Mouse (Mus musculus) left cerebral cortex, adult 2 months (tissue): ENCODE results near the gene Rpl41. TPM values are rescaled to one million over a fixed set of nuclear protein-coding genes. Genes with fewer than 3 reads are reported as not detected.
"Not testable (repeated sequence)": the region's sequence is repeated elsewhere in the genome, so short reads cannot be mapped to it uniquely, and the experiment has no call there.

Source experiments
- DNase-seq, 2 experiments: peaks; one replicate each; pipeline ENCODE4 v3.0.0; 2021 to 2022; ENCODE audit warnings: low spot score in 2 of 2, mixed read lengths in 1 of 2; ENCODE audit errors: extremely low spot score in 1 of 2
- H3K27ac ChIP-seq: fragments of 200-600 bp; 2 replicates; pipeline ENCODE4 v1.8.1; 2022
- H3K4me3 ChIP-seq: fragments of 200-600 bp; 2 replicates; pipeline ENCODE4 v1.8.1; 2022
- CTCF ChIP-seq: fragments of 200-600 bp; IDR thresholded peaks from 2 replicates; pipeline ENCODE4 v1.8.1; 2022; ENCODE audit warnings: antibody characterized with exemption, mild to moderate bottlenecking, moderate library complexity
- intact Hi-C: fragments of 180-260 bp; cut with DNase I; formaldehyde crosslinking; loops from one replicate; pipeline ENCODE4 v1.15.1; 2025
- total RNA-seq, 2 experiments: library from RNA; stranded (reverse); gene quantifications; 2 replicates each; pipeline ENCODE4 v1.2.3; 2021

The Rpl41 gene
- total RNA-seq, 2 experiments from 2014 or later, result 1,506 to 1,537 TPM

DNA sequence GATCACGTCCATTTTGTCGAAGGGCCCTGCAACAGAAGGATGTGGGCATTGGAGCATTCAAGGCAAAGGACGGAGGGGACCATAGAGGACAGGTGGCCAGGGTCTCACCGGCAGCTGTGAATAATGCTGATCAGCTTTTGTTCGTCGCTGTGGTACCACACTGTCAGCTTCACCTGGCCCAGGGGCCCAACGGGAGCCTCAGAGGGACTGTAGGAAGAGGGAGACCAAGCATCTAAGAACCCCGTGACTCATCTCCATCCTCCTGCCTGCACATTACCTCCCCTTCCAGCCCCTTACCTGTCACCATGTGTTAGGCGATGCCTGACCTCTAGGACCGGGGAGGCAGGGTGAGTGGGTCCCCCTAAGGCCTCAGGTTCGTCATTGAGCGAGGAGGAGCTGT lies 37.3 kb downstream of the Rpl41 start:
- Histone ChIP-seq H3K4me3 (no peak overlapping the region), H3K27ac (no peak overlapping the region)
- no peak for DNase-seq
- TF ChIP-seq CTCF, result no peak
- intact Hi-C loops, result no loop called here

- Histone ChIP-seq H3K4me3 (no peak overlapping the region), H3K27ac (no peak overlapping the region)
- no peak for DNase-seq
- no peak for TF ChIP-seq CTCF
- intact Hi-C loops, result no loop called here
Measured at GRCm38 (mm10) chr10:128511189-128511588, 37.9 kb downstream of the Rpl41 start.

DNA sequence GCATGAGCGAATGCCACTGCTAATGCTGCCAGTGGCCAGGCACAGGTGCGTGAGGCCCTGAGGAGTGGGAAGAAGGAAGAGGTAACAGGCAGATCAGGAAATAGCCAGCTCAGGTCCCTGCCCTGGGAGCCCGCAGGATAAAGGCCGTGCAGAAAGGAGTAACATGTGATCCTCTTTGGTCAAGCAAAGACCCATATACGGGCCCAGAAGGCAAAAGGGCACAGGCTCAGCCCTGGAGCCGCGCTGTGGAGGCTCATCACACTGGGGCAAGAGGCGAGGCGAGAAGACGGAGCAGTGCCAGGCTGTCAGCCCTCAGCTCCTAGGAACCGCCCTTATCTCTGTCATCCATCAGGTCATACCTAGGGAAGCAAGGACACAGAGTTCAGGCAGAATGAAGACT lies 38.8 kb downstream of the Rpl41 start:
- intact Hi-C loops, result no loop called here
- Histone ChIP-seq H3K4me3 (no peak overlapping the region), H3K27ac (no peak overlapping the region)
- no peak for TF ChIP-seq CTCF
- no peak for DNase-seq

- intact Hi-C loops, result no loop called here
- Histone ChIP-seq H3K4me3 (no peak overlapping the region), H3K27ac (no peak overlapping the region)
- no peak for DNase-seq
- no peak for TF ChIP-seq CTCF
Measured at GRCm38 (mm10) chr10:128509831-128510230, 39.3 kb downstream of the Rpl41 start.

- intact Hi-C loops, result no loop called here
- no peak for TF ChIP-seq CTCF
- Histone ChIP-seq H3K4me3 (no peak overlapping the region), H3K27ac (no peak overlapping the region)
- DNase-seq, result no peak
Measured at GRCm38 (mm10) chr10:128509203-128509602, 39.9 kb downstream of the Rpl41 start.

DNA sequence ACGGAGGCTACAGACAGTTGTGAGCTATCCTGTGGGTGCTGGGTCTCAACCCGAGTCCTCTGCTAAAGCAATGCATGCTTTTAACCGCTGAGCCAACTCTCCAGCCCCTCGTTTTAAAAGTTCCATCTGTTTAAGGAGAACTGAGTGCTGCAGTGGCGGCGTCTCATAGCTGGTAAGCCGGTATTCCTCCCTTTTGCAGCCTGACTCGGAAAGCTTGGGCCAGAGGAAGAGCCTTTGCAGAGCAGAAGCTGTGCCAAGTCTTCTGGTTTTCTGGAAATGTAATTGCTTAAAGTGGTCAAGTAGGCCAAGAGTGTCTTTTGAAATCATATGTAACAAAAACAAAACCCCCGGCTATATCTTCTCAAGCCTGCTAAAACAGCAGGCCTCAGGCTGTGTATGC lies 40.8 kb downstream of the Rpl41 start:
- TF ChIP-seq CTCF, result no peak
- intact Hi-C loops, result no loop called here
- no peak for DNase-seq

DNA sequence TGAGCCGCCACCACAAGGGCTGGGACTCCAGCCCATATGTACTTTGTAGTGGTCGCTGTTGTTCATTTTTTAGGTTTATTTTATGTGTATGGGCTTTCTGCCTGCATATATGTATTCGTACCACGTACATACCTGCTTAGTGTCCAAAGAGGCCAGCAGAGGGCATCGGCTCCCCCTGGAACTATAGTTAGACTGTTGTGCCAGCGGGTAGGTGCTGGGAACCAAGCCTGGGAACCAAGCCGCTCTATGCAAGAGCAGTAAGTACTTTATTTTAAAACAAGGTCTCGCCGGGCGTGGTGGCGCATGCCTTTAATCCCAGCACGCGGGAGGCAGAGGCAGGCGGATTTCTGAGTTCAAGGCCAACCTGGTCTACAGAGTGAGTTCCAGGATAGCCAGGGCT lies 43.1 kb downstream of the Rpl41 start:
- H3K27ac ChIP-seq, result no peak overlapping the region
- H3K4me3 ChIP-seq, result no peak overlapping the region
- no peak for DNase-seq
- intact Hi-C loops, result no loop called here
- TF ChIP-seq CTCF, result no peak; the same call in 1 of the 2 replicates

More for the DNA sequence above, 40.8 kb downstream of the Rpl41 start:
- Histone ChIP-seq H3K27ac (no peak overlapping the region), H3K4me3 (no peak overlapping the region)

DNA sequence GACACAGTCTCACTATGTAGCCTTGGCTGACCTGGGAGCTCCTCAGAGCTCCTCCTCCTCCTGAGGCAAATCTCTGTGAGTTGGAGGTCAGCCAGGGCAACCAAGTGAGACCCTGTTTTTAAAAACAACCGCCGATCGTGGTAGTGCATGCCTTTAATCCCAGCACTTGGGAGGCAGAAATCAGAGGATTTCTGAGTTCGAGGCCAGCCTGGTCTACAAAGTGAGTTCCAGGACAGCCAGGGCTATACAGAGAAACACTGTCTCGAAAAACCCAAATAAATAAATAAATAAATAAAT lies 43.8 kb downstream of the Rpl41 start:
- H3K27ac ChIP-seq, DNase-seq, intact Hi-C loops, H3K4me3 ChIP-seq: not testable (repeated sequence)

DNA sequence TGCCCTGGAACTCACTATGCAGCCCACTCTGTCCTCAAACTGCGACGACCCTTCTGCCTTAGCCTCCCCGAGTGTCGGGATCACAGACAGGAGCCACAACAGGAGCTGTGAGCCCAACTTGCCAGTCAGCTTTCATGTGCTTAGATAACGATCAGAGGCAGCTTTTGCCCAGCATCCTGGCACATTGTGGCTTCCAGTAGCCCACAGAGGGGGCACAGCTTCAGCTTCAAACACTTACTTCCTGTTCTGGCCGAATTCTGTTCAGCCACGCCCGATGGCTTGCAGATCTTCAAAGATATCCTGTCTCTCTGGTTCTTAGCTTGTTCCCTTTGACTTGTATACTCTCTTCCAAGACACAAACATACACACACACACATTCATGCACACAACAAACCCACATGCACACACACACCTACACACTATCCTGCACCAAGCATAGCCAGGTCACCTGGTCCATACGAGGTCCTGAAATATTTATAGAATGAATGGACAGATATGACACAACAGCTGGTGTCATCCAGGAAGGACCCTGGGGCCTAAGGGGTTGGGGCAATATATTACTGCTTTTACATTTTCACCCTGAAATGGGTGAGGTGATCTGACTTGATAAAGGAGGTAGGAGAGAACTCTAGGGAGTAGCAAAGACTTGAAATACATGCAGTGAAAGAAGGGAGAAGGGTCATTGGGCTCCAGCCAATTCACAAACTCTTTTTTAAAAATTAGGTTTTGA lies 44.3 kb downstream of the Rpl41 start:
- H3K27ac ChIP-seq, result no peak overlapping the region; the same call in 1 of the 2 replicates
- intact Hi-C loops, result no loop called here
- no peak for TF ChIP-seq CTCF

GRCm38 (mm10) chr10:128504012-128504411 lies 45.1 kb downstream of the Rpl41 start:
- no peak overlapping the region; the same call in 1 of the 2 replicates for H3K27ac ChIP-seq
- no peak for DNase-seq
- no peak overlapping the region for H3K4me3 ChIP-seq
- intact Hi-C loops, result no loop called here
- no peak for TF ChIP-seq CTCF

More for the DNA sequence above, 44.3 kb downstream of the Rpl41 start:
- DNase-seq, result no peak
- no peak overlapping the region for H3K4me3 ChIP-seq

- DNase-seq, result no peak
- TF ChIP-seq CTCF, result no peak
- intact Hi-C loops, result loop anchor here (2.0 kb wide), 1 partner anchor 21 kb away; the partner anchor contains the start of gene Esyt1
Measured at GRCm38 (mm10) chr10:128503532-128503931, 45.6 kb downstream of the Rpl41 start.

DNA sequence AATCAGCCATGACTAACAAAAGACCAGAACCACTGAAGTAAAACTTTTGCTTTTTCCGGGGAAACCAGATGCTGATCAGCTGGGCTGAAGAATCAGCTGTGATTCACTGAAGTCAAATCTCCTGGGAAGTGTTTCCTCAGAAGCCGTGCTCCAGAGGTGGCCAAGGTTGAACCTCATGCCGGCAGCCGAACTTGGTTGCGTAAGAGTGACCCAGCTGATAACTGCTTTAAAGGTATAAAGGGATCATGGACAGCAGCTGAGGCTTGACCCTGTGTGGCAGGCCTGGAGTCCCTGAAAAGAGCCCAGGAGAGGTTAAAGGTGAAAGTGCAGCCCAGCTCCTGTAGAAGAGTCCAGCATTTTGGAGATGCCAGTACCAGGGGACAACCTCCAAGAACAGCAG lies 46.8 kb downstream of the Rpl41 start:
- Histone ChIP-seq H3K27ac (no peak overlapping the region), H3K4me3 (no peak overlapping the region)
- intact Hi-C loops, result loop anchor here (2.0 kb wide), 1 partner anchor 22 kb away; the partner anchor contains the start of gene Esyt1
- no peak for TF ChIP-seq CTCF
- no peak for DNase-seq

More at GRCm38 (mm10) chr10:128503532-128503931, 45.6 kb downstream of the Rpl41 start:
- no peak overlapping the region for H3K4me3 ChIP-seq
- peak overlapping the region; percentile 8; the same call in 1 of the 2 replicates for H3K27ac ChIP-seq

- peak in 1 of 2 experiments; percentile 60 for DNase-seq
- TF ChIP-seq CTCF, result no peak
- H3K4me3 ChIP-seq, result peak overlapping the region; percentile 65
- peak overlapping the region; percentile 84 for H3K27ac ChIP-seq
- intact Hi-C loops, result no loop called here
Measured at GRCm38 (mm10) chr10:128499116-128499671, 49.9 kb downstream of the Rpl41 start.
